Mouse (Mus musculus) monocyte, adult 2 months (primary cell): ENCODE results near the gene Phf13.
"Not testable (repeated sequence)": the region's sequence is repeated elsewhere in the genome, so short reads cannot be mapped to it uniquely, and the experiment has no call there.

Source experiments
- DNase-seq, 2 experiments: peaks; one replicate each; pipeline ENCODE4 v3.0.0; 2022; ENCODE audit warnings: low spot score in 2 of 2, low read depth in 1 of 2

Phf13 gene

GRCm38 (mm10) chr4:151996173-151996950, at the start of gene Phf13:
Gene Phf13 (minus strand): TSS chr4:151996258.
- DNase-seq = peak; percentile 90 to 97

- no peak for DNase-seq
Measured at GRCm38 (mm10) chr4:152044609-152045008, 48.6 kb upstream of the Phf13 start.

GRCm38 (mm10) chr4:152043171-152043570, 47.1 kb upstream of the Phf13 start:
- DNase-seq = no peak

GRCm38 (mm10) chr4:152041924-152042641, 46.0 kb upstream of the Phf13 start:
- DNase-seq = no peak

GRCm38 (mm10) chr4:152039831-152040310, 43.8 kb upstream of the Phf13 start:
- DNase-seq = no peak

GRCm38 (mm10) chr4:152038985-152039830, 43.1 kb upstream of the Phf13 start, which contains the start of gene Nol9:
Gene Nol9 (plus strand): TSS chr4:152039321.
- DNase-seq = peak; percentile 72 to 88

- no peak for DNase-seq
Measured at GRCm38 (mm10) chr4:152038225-152038984, 42.3 kb upstream of the Phf13 start, which contains the start of gene Tas1r1. Gene Tas1r1 (minus strand): TSS chr4:152038568.

GRCm38 (mm10) chr4:152036464-152036863, 40.4 kb upstream of the Phf13 start:
- DNase-seq = not testable (repeated sequence)

GRCm38 (mm10) chr4:152032922-152033321, 36.9 kb upstream of the Phf13 start:
- DNase-seq = no peak

- DNase-seq = no peak
Measured at GRCm38 (mm10) chr4:152029997-152030396, 33.9 kb upstream of the Phf13 start.

GRCm38 (mm10) chr4:152029087-152029486, 33.0 kb upstream of the Phf13 start:
- DNase-seq = no peak

GRCm38 (mm10) chr4:152028456-152028855, 32.4 kb upstream of the Phf13 start:
- no peak for DNase-seq

GRCm38 (mm10) chr4:152027524-152027923, 31.5 kb upstream of the Phf13 start, which contains the start of gene Zbtb48:
Gene Zbtb48 (minus strand): TSS chr4:152027671.
- DNase-seq = peak; percentile 91 to 94

- DNase-seq = no peak
Measured at GRCm38 (mm10) chr4:152026751-152027508, 30.9 kb upstream of the Phf13 start.

GRCm38 (mm10) chr4:152024525-152024924, 28.5 kb upstream of the Phf13 start:
- no peak for DNase-seq

GRCm38 (mm10) chr4:152022506-152022905, 26.4 kb upstream of the Phf13 start:
- DNase-seq = no peak

GRCm38 (mm10) chr4:152021568-152022097, 25.6 kb upstream of the Phf13 start:
- DNase-seq = no peak

- DNase-seq = no peak
Measured at GRCm38 (mm10) chr4:152020024-152020423, 24.0 kb upstream of the Phf13 start.

- DNase-seq = no peak
Measured at GRCm38 (mm10) chr4:152019073-152019472, 23.0 kb upstream of the Phf13 start.
